Mouse (Mus musculus) testis, postnatal 14 days (tissue): ENCODE data around the gene Ldha.
"Not testable (repeated sequence)": the region's sequence is repeated elsewhere in the genome, so short reads cannot be mapped to it uniquely, and the experiment has no call there.

Experiments
- DNase-seq: peaks from one replicate; pipeline ENCODE4 v3.0.0; 2021; ENCODE audit warnings: low spot score

The Ldha gene

GRCm38 (mm10) chr7:46880992-46881391 is 39.7 kb downstream of the Ldha start:
- DNase-seq = no peak

- not testable (repeated sequence) for DNase-seq
Observed at GRCm38 (mm10) chr7:46881941-46882340, 40.7 kb downstream of the Ldha start.

DNA sequence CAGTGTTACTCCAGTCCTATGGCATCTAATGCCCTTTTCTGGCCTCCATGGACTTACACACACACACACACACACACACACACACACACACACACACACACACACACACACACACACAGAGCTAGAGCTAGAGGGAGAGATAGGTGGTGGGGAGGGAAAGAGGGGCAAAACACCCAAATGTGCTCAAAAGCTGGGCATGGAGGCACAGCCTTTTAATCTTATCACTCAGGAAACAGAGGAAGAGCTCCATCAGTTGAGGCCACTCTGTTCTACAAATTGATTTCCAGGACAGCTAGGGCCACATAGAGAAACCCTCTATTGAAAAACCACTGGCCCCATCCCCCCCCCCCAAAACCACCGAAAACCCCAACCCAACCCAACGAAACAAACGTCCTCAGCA is 42.0 kb downstream of the Ldha start:
- DNase-seq = no peak

DNA sequence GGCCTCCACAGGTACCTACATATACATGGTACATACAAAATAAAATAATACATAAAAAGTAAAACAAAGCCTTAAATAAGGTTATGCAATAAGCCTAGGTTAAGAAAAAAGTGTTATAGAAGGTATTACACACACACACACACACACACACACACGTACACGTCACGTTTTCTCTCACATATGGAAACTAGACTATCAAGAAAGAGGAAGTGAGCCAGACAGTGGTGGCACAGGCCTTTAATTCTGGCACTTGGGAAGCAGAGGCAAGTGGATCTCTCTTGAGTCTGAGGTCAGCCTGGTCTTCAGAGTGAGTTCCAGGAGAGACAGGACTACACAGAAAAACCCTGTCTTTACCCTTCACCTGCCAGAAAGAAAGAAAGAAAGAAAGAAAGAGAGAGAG is 54.2 kb downstream of the Ldha start:
- DNase-seq = no peak

DNA sequence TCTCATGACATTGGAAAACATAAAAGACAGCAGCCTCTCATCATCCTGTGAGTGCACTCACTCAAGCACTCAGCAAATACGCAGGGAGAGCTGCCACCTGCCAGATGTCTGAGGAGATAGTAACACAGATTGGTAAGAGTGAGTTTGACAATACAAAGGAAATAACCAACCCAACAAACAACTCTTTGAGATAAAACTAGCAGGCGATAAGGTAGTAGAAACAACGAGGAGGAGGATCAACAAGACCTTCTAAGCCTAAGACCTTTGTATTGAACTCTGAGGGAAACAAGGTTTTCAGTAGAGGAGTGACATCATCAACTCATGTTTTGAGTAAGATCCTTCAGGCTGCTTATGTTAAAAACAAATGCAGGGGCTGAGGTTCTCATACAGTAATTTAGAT is 58.1 kb downstream of the Ldha start:
- no peak for DNase-seq
